Mouse (Mus musculus): ENCODE measurements at regions not wholly inside any gene's neighbourhood (a gene's known extent, or its start where the extent isn't known, plus 50 kb on each side); places are given as distances from the start of the nearest gene placed in this dataset.

DNA sequence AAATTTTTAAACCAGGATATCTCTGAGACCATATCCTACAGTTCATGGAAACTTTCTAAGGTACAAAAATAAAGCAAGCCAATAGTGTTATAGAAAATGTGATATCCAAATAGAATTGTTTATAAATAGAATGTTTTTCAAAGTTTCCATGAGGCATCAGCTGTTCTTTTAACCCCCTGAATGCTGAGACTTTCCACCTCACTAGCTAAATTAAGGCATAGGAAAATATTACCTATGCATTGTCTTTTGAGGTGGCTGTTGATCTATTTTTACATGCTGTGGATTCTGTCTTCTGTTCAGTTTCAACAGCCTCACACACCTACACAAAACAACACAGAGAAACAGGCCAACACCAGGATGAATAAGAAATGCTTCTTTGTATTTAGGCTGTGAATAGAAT, 265.6 kb downstream of the Kcnj2 start:
- no peak for ATAC-seq (ENCODE audit: insufficient number of reproducible peaks, low FRiP score)
- Histone ChIP-seq H3K4me1 (replicated peaks) (0 out of 2 replicates have a peak, but pooled peaks cover 4% of the 10 kb centered on the region), H3K9ac (no peak overlapping the region), H3K4me3 (no peak overlapping the region), H3K9me3 (replicated peaks) (no peaks in the 10 kb centered on the region), H3K4me2 (no peak overlapping the region), H3K27ac (ENCODE audit: poor library complexity, severe bottlenecking) (no peak overlapping the region), H3K36me3 (no peaks in the 10 kb centered on the region), H3K27me3 (replicated peaks) (no peaks in the 10 kb centered on the region)

GRCm38 (mm10) chr11:111333021-111333420, 267.1 kb downstream of the Kcnj2 start:
- no peak for ATAC-seq (ENCODE audit: insufficient number of reproducible peaks, low FRiP score)
- Histone ChIP-seq H3K27me3 (replicated peaks) (no peaks in the 10 kb centered on the region), H3K4me3 (no peak overlapping the region), H3K36me3 (no peaks in the 10 kb centered on the region), H3K4me2 (no peak overlapping the region), H3K9ac (no peak overlapping the region), H3K27ac (ENCODE audit: poor library complexity, severe bottlenecking) (no peak overlapping the region), H3K4me1 (replicated peaks) (no peaks in the 10 kb centered on the region), H3K9me3 (replicated peaks) (no peaks in the 10 kb centered on the region)
- WGBS = 76% methylated on average over 3 of the region's 3 CpGs

DNA sequence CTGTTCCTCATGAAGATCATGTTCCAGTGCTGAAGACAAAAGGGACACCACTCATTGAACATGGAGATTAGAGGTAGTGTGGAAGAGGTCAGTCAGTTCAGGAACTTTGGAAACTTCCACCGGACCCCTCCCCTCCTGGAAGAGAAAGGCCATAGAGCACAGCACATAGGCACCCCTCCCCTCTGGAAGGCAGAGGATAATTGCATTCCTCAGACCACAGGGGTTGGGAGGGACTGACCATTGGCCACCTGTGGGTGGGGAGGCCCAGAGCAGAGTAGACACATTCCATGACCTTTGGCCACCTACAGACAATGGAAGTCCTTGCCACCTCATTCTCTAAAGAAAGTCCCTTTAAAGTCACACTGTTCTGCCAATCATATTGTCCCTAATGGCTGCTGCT, 281.6 kb downstream of the Kcnj2 start:
- 42% methylated on average over 1 of the region's 1 CpGs for WGBS
- H3K4me2 ChIP-seq = no peak overlapping the region
- H3K27ac ChIP-seq (ENCODE audit: poor library complexity, severe bottlenecking) = no peak overlapping the region
- no peak for ATAC-seq (ENCODE audit: insufficient number of reproducible peaks, low FRiP score)
- no peaks in the 10 kb centered on the region for H3K36me3 ChIP-seq
- no peak overlapping the region for H3K9ac ChIP-seq
- H3K9me3 ChIP-seq (replicated peaks) = no peaks in the 10 kb centered on the region
- H3K4me3 ChIP-seq = no peak overlapping the region
- H3K4me1 ChIP-seq (replicated peaks) = no peaks in the 10 kb centered on the region
- no peaks in the 10 kb centered on the region for H3K27me3 ChIP-seq (replicated peaks)

GRCm38 (mm10) chr11:111350028-111350427, 284.1 kb downstream of the Kcnj2 start:
- Histone ChIP-seq H3K4me2 (no peak overlapping the region), H3K4me1 (replicated peaks) (no peaks in the 10 kb centered on the region), H3K36me3 (no peaks in the 10 kb centered on the region), H3K9me3 (replicated peaks) (no peaks in the 10 kb centered on the region), H3K27ac (ENCODE audit: poor library complexity, severe bottlenecking) (no peak overlapping the region), H3K9ac (no peak overlapping the region), H3K27me3 (replicated peaks) (no peaks in the 10 kb centered on the region), H3K4me3 (no peak overlapping the region)
- WGBS = 76% methylated on average over 4 of the region's 4 CpGs
- no peak for ATAC-seq (ENCODE audit: insufficient number of reproducible peaks, low FRiP score)

DNA sequence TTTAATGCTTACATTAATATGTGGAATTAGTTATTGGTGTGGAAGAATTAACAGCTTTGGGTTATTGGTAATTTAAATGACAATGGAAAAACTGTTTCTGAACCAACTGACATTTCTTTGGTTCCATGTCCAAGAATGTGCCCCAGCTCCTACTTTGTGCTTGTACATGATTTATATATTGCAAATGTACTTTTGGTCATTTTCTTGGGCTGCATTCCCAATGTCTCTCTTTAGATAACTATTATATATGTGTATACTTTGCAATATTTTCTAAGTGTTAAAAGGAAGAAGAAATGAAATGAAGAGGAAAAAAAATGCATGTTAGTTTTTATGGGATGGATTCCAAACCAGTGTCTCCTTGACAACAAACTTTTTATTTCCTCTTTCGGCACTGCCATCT, 297.4 kb downstream of the Kcnj2 start:
- 94% methylated on average over 1 of the region's 1 CpGs for WGBS
- ATAC-seq (ENCODE audit: insufficient number of reproducible peaks, low FRiP score) = no peak
- Histone ChIP-seq H3K4me2 (no peak overlapping the region), H3K27ac (ENCODE audit: poor library complexity, severe bottlenecking) (no peak overlapping the region), H3K9me3 (replicated peaks) (no peaks in the 10 kb centered on the region), H3K9ac (no peak overlapping the region), H3K27me3 (replicated peaks) (no peaks in the 10 kb centered on the region), H3K4me3 (no peak overlapping the region), H3K4me1 (replicated peaks) (no peaks in the 10 kb centered on the region), H3K36me3 (no peaks in the 10 kb centered on the region)

- no peaks in the 10 kb centered on the region for H3K4me1 ChIP-seq (replicated peaks)
- 44% methylated on average over 4 of the region's 4 CpGs for WGBS
- H3K4me3 ChIP-seq = no peak overlapping the region
- no peaks in the 10 kb centered on the region for H3K27me3 ChIP-seq (replicated peaks)
- no peaks in the 10 kb centered on the region for H3K9me3 ChIP-seq (replicated peaks)
- H3K4me2 ChIP-seq = no peak overlapping the region
- ATAC-seq (ENCODE audit: insufficient number of reproducible peaks, low FRiP score) = no peak
- H3K9ac ChIP-seq = no peak overlapping the region
- no peaks in the 10 kb centered on the region for H3K36me3 ChIP-seq
- no peak overlapping the region for H3K27ac ChIP-seq (ENCODE audit: poor library complexity, severe bottlenecking)
Measured at GRCm38 (mm10) chr11:111377165-111377564, 311.2 kb downstream of the Kcnj2 start.

DNA sequence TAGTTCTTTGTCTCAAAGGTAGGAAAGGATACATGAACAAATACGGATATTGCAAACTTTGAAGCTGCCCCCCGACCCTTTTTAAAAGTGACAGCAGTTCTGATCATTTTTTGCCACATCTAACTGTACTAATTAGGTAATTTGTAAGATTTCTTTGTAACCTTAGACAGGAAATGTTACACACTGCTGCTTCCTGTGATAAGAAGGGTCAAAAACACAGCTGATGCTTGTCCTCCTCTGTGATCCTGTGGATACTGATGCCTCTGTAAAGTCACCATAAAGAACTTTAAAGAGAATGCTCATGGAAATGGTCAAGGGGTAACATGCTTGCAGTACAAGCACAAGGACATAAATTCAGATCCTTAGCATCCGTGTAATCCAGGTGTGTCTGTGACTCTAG, 313.9 kb downstream of the Kcnj2 start:
- Histone ChIP-seq H3K4me1 (replicated peaks) (no peaks in the 10 kb centered on the region), H3K4me2 (no peak overlapping the region), H3K27me3 (replicated peaks) (no peaks in the 10 kb centered on the region), H3K9me3 (replicated peaks) (no peaks in the 10 kb centered on the region), H3K4me3 (no peak overlapping the region), H3K9ac (no peak overlapping the region), H3K36me3 (no peaks in the 10 kb centered on the region), H3K27ac (ENCODE audit: poor library complexity, severe bottlenecking) (no peak overlapping the region)
- no peak for ATAC-seq (ENCODE audit: insufficient number of reproducible peaks, low FRiP score)
- WGBS = 67% methylated on average over 3 of the region's 3 CpGs

DNA sequence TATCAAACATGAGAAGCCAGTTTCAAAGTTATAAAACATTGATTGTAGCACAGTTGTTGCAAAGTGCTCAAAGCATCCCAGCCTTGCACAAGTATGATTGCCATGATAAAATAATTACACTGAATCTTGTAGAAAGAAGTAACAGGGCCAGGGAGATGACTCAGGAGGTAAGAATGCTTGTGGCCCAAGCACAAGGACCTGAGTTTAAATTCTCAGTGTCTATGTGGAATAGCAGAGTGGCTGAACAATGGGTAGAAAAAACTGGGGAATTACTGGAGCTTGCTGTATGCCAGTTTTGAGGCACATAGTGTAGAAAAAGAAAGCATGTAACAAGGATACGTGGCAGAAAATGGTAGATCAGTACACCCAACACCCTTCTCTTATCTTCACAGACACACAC, 332.7 kb downstream of the Kcnj2 start:
- Histone ChIP-seq H3K36me3 (no peaks in the 10 kb centered on the region), H3K9ac (no peak overlapping the region), H3K9me3 (replicated peaks) (no peaks in the 10 kb centered on the region), H3K27ac (ENCODE audit: poor library complexity, severe bottlenecking) (no peak overlapping the region), H3K27me3 (replicated peaks) (no peaks in the 10 kb centered on the region), H3K4me2 (no peak overlapping the region), H3K4me3 (no peak overlapping the region), H3K4me1 (replicated peaks) (no peaks in the 10 kb centered on the region)
- no peak for ATAC-seq (ENCODE audit: insufficient number of reproducible peaks, low FRiP score)
- 88% methylated on average over 1 of the region's 1 CpGs for WGBS

DNA sequence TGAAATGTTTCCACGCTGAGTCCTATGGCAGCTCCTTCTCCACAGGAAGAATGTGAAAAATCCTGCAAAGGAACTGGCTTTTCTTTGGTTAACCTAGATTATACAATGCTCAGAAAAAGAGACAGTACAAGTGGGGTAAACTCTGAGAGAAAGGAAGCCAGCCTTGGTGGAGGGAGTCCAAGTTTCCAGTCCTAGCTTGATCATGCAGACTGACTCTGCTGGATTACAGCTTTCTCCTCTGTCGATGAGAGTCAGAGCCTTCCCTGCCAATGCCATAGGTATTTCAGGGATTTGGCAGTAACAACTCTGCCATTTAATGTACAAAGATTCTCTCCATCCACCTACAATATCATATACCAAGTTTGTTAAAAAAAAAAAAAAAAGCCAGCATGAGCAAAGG, 343.3 kb downstream of the Kcnj2 start:
- WGBS = 79% methylated on average over 2 of the region's 2 CpGs
- H3K4me3 ChIP-seq = no peak overlapping the region
- no peak overlapping the region for H3K4me2 ChIP-seq
- H3K9ac ChIP-seq = no peak overlapping the region
- no peak for ATAC-seq (ENCODE audit: insufficient number of reproducible peaks, low FRiP score)
- no peak overlapping the region for H3K27ac ChIP-seq (ENCODE audit: poor library complexity, severe bottlenecking)
- H3K9me3 ChIP-seq (replicated peaks) = no peaks in the 10 kb centered on the region
- H3K36me3 ChIP-seq = no peaks in the 10 kb centered on the region
- H3K4me1 ChIP-seq (replicated peaks) = no peaks in the 10 kb centered on the region
- H3K27me3 ChIP-seq (replicated peaks) = no peaks in the 10 kb centered on the region

DNA sequence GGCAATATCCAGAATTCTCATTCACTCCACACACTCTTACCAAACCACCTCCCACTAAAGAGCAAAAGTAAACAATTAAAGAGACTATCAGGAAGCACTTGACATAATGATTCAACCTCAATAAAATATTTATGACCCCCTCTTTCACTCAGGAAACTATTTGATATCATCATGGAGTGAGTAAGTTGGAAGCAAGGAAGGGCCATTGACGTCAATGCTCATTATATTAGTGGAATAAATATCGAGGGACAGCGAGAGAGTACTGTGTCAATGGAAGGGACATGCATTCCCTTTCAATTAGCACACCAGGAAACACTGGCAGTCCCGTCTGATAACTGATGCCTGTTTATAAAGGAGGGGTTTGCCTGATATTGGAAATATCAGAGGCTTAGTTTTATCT, 358.9 kb downstream of the Kcnj2 start:
- H3K4me1 ChIP-seq (replicated peaks) = no peaks in the 10 kb centered on the region
- no peak overlapping the region for H3K4me2 ChIP-seq
- no peaks in the 10 kb centered on the region for H3K27me3 ChIP-seq (replicated peaks)
- H3K9me3 ChIP-seq (replicated peaks) = no peaks in the 10 kb centered on the region
- 71% methylated on average over 4 of the region's 4 CpGs for WGBS
- H3K4me3 ChIP-seq = no peak overlapping the region
- H3K27ac ChIP-seq (ENCODE audit: poor library complexity, severe bottlenecking) = no peak overlapping the region
- no peak for ATAC-seq (ENCODE audit: insufficient number of reproducible peaks, low FRiP score)
- no peak overlapping the region for H3K9ac ChIP-seq
- H3K36me3 ChIP-seq = no peaks in the 10 kb centered on the region

GRCm38 (mm10) chr11:111426715-111427114, 360.8 kb downstream of the Kcnj2 start:
- 54% methylated on average over 4 of the region's 4 CpGs for WGBS
- H3K27ac ChIP-seq (ENCODE audit: poor library complexity, severe bottlenecking) = no peak overlapping the region

GRCm38 (mm10) chr11:111442257-111442656, 376.3 kb downstream of the Kcnj2 start:
- Histone ChIP-seq H3K36me3 (no peaks in the 10 kb centered on the region), H3K4me2 (no peak overlapping the region), H3K9ac (no peak overlapping the region), H3K27ac (ENCODE audit: poor library complexity, severe bottlenecking) (no peak overlapping the region), H3K9me3 (replicated peaks) (no peaks in the 10 kb centered on the region), H3K4me1 (replicated peaks) (no peaks in the 10 kb centered on the region), H3K4me3 (no peak overlapping the region), H3K27me3 (replicated peaks) (no peaks in the 10 kb centered on the region)
- ATAC-seq (ENCODE audit: insufficient number of reproducible peaks, low FRiP score) = no peak

More at GRCm38 (mm10) chr11:111426715-111427114, 360.8 kb downstream of the Kcnj2 start:
- ATAC-seq (ENCODE audit: insufficient number of reproducible peaks, low FRiP score) = no peak
- H3K27me3 ChIP-seq (replicated peaks) = no peaks in the 10 kb centered on the region
- H3K4me1 ChIP-seq (replicated peaks) = no peaks in the 10 kb centered on the region
- H3K36me3 ChIP-seq = no peaks in the 10 kb centered on the region
- H3K4me3 ChIP-seq = no peak overlapping the region
- H3K4me2 ChIP-seq = no peak overlapping the region
- no peak overlapping the region for H3K9ac ChIP-seq
- H3K9me3 ChIP-seq (replicated peaks) = no peaks in the 10 kb centered on the region

Data from heart, embryonic 12.5 days (tissue).